Mouse (Mus musculus) CH12F3 (cell line): Measurements from ENCODE around the gene Fanci.

ENCODE experiments used
- in situ Hi-C: fragments of 300-500 bp; cut with MboI; formaldehyde crosslinking; loops from 2 replicates; pipeline ENCODE4 v1.14.3; 2020; ENCODE audit warnings: low sequenced_read_pairs

The Fanci gene

GRCm38 (mm10) chr7:79447486-79447885 is 55.8 kb downstream of the Fanci start:
- in situ Hi-C loops, result no loop called here

DNA sequence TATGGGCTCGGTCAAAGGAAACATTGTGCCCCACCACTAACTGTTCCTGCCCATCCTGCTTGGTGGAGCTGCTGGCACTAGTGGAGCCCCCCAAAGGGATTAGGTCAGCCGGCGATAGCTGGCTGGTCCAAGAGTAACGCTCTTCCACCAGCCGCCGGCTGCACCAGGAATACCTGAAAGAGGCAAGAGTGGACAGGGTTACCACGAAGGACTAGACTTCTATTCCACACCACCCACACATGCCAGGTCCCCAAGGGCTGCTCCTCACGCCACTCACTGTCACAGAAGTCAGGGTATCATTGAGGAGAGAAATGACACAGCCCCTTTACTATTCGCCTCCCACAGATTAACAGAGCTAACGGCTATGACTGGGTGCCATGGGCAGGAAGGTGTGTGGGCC is 70.0 kb downstream of the Fanci start:
- in situ Hi-C loops, result no loop called here

DNA sequence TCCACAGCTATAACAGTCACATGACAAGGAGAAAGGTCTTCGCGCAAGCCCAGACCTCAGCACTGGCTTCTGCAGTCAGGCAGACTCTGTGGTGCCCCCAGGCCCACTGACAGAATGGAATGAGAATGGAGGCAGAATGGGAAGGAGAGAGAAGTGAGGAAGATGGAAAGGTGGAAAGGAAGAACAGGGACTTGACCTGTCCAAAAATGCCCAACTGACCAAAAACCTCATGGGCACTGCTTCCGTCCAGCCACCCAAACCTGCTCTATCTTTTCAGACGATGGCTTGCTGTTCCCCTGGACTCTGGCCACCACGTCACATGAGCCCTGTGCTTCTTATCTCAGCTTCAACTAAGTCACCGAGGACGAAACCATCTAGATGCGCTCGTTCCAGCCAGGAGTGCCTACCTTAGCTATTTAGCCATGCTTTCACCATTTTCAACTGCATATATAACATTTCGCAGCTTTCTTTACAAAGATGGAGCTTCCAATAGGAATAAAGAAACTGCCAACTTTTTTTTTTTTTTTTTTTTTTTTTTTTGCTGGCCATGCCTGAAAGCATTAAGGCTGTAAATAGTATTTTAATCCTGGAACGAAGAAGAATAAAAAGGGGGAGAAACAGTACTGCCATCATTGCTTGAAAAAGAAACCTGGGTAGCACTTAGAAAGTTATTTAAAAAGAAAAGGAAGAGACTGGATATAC is 71.8 kb downstream of the Fanci start:
- in situ Hi-C loops, result no loop called here

GRCm38 (mm10) chr7:79464776-79465420 is 73.2 kb downstream of the Fanci start:
- in situ Hi-C loops, result no loop called here

GRCm38 (mm10) chr7:79465461-79466044 is 73.8 kb downstream of the Fanci start:
- in situ Hi-C loops, result no loop called here

DNA sequence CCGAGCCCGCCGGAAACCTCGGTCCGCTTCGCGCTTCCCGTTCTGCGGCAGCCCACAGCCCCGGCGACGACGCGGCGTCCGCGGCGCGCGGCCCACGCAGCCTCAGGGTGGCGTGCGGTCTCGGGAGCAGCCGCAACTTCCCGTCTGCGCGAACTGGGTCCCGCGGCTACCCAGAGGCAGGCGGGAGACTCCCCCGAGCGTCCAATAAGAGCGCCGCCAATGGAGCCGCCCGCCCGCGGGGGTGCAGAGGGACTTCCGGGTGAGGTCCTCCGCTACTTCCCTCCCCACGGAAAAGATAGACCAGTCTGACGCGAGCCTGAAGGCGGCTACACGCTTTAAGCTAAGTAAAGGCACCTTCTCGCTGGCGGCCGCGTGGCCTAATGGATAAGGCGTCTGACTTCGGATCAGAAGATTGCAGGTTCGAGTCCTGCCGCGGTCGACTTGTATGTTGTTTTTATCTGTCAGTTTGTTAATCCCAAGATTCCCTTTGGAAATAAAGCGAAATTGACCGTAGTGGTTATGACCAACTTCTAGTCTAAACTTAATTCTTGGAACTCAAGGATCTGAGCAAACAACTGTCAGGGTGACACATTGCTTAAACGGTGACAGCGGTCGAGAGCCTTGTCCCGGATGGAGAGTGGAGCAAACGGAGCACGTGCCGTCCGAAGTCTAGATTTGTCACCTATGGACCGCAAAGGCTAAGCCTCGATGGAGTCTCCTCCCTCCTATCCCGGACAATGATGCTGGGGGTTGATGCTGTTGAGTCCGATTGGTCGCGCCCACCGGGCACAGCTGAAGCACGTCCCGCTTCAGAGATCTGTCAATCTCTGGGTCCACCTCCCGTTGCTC is 74.5 kb downstream of the Fanci start, which contains the start of gene Polg:
Gene Polg (minus strand): TSS at position 310 of the 849 bp plus-strand sequence.
- in situ Hi-C loops, result no loop called here

DNA sequence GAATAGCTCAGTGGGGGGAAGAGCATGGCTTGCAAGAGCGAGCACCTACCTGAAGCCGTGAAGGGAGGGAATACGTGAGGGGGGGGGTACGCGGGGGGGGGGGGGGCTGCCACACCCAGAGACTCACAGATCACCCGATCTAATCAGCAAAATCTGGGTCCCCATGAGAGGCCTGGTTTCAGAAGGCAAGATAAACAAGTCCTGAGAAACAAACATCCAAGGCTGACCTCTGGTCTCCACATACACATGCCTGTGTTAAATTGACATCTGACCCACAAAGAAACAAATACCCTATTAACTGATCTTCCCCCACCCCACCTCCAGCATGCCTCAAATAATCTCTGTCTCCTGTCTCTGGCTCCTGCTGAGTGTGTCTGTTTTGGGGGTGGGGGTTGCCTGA is 76.2 kb downstream of the Fanci start:
- in situ Hi-C loops, result no loop called here

DNA sequence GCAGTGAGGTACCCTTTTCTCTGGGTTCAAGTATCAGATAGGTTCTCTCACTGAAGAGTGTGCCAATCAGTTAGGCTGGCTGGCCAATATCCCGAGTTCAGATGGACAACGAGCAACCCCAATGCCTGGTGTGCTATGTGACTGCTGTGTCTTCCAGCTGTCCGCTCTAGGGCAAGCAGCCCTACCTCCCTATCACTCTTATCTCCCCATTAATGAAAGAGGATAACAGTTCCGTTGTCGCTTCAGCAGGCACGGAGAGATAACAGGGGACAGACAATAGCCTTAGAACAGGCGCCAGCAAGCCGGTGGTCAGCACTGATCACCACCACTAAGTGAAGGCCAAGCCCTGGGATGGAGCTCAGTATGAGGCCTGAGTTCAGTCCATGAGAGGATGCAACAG is 77.3 kb downstream of the Fanci start:
- in situ Hi-C loops, result no loop called here

DNA sequence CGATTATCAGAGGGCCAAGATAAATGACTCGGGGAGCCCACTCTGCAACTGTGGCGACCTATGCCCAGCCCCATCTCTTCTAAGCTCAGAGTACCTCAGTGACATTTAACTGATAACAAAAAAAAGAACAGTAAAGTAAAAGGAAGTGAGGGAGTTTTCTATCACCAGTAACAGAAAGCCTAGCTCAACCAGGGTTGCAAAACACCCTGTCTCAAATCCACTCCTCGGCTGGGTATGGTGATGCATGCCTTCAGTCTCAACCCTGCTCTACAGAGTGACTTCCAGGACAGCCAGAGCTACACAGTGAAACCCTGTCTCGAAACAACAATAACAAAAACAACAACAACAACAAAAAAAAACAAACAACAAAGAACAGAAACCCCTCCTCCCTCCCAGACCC is 78.0 kb downstream of the Fanci start:
- in situ Hi-C loops, result no loop called here

- in situ Hi-C loops, result no loop called here
These were observed 79.0 kb downstream of the Fanci start for GRCm38 (mm10) chr7:79470718-79471117.

- in situ Hi-C loops, result no loop called here
These were observed 79.7 kb downstream of the Fanci start for GRCm38 (mm10) chr7:79471436-79471835.

DNA sequence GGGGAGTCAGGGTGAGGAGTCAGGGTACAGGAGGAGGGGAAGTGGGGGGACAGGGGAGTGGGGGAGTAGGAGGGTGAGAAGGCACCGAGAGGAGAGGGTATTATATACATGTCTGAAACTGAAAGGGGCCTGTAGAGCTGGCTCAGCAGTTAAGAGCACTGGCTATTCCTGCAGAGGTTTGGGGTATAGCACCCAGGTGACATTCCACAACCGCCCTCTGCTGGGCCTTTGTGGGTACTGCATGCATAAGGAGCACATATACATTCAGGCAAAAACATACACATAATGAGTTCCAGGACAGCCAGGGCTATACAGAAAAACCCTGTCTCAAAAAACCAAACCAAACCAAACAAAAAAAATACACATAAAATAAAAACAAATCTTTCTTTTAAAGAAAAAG is 81.1 kb downstream of the Fanci start:
- in situ Hi-C loops, result no loop called here

DNA sequence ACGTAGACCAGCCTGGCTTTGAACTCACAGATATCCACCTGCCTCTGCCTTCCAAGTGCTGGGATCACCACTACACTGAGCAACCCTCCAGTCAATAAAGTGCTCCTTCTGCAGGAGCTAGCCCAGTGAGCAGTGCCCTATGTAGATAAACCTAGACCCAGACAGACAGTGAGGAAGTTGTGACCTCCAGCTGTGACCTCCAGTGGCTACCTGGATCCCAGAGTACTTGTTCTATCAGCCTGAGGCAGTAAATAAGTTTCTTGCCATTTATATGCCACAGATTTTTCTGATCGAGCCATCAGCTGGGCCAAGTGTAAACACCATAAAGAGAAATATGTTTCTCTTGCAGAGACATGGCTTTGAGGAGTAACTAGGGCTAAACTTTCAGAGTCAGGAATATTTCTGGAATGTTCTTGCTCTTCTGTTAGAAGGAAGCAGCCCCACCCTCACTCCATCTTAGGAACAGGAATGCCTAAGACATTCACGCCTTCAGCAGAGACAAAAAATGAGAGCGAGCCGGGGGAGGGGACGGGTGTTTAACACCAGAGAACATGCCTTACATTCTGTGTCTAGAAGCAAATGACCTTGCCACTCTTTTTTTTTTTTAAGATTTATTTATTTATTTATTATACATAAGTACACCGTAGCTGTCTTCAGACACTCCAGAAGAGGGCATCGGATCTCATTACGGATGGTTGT is 81.9 kb downstream of the Fanci start:
- in situ Hi-C loops, result no loop called here

GRCm38 (mm10) chr7:79474831-79475399 is 83.2 kb downstream of the Fanci start:
- in situ Hi-C loops, result no loop called here

DNA sequence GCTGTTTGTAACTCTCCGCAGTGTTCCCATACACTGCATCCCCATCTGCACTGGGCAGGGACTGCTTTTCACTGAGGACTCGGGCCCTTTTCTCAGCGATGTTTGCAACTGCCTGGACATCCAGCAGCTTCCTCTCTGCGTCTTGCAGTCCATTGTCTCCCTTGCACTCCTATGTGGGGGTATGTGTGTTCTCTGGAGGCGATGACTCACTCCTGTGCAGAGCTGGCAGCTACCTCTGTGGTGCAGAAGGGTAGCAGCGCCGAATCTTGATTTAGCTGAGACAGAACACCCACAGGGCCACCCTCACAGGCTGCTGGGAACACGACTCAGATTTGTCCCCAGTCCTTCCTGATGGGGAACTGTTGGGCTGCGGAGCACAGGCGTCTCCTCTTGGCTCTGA is 94.8 kb downstream of the Fanci start:
- in situ Hi-C loops, result no loop called here

GRCm38 (mm10) chr7:79493915-79494314 is 102.2 kb downstream of the Fanci start:
- in situ Hi-C loops, result loop anchor here (10.0 kb wide), 1 partner anchor 61 kb away; no protein-coding TSS in a partner anchor

DNA sequence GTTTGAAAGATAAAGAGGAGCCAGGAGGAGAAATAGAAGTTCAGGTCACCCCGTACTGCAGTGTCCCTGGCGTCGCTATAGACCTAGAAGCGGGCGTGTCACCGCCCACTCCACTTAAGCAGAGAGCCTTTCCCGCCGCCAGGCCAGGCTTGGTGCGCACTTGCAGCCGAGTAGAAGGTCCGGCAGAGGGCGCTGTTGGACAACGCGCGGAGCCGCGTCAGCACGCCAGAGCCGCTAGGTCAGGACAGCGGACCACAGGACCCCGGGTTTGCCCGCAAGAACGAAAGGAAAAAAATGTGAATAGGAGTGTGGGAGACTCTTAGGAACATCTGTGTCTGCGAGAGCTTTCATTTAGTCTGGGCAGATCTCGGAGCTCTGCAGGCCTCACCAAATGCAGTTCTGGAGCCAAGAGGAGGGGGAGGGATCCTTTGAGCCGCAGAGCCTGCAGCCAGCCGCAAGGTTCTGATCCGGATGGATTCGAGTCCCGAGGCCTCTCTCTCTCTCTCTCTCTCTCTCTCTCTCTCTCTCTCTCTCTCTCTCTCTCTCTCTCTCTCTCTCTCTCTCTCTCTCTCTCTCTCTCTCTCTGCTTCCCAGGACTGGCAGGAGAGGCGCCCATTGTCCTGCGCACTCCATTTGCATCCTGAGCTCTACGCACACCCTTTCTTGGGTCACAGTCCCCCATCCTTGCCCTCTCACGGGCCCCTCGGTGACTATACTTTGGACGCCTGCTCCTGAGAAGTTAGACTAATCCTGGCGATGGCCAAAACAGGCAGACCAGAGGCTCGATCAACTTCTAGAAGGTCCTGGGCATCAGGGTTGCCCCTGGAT is 104.5 kb downstream of the Fanci start:
- in situ Hi-C loops, result loop anchor here (10.0 kb wide), 1 partner anchor 59 kb away; no protein-coding TSS in a partner anchor

GRCm38 (mm10) chr7:79496816-79497328 is 105.1 kb downstream of the Fanci start:
- in situ Hi-C loops, result loop anchor here (10.0 kb wide), 1 partner anchor 58 kb away; no protein-coding TSS in a partner anchor

GRCm38 (mm10) chr7:79497701-79498115 is 106.0 kb downstream of the Fanci start:
- in situ Hi-C loops, result loop anchor here (10.0 kb wide), 1 partner anchor 57 kb away; no protein-coding TSS in a partner anchor
